Mouse (Mus musculus) CD4-positive, CD25-positive, alpha-beta regulatory T cell, adult 4 months (primary cell): ENCODE measurements around the gene Hkdc1. TPM values are rescaled to one million over a fixed set of nuclear protein-coding genes. Genes with fewer than 3 reads are reported as not detected.
A peak's percentile ranks its signal among the peaks of the same experiment; 100 is the strongest.

Experiments used
- ATAC-seq: one replicate; pipeline ENCODE4 v1.8.0; 2017
- polyA plus RNA-seq, 2 experiments: library from polyadenylated mRNA; unstranded; fragments of 100-300 nt; shearing (Covaris generic); gene quantifications; one replicate each; pipeline ENCODE4 v1.2.1; 2017

The Hkdc1 gene
- polyA plus RNA-seq, 2 experiments from 2014 or later = not detected

DNA sequence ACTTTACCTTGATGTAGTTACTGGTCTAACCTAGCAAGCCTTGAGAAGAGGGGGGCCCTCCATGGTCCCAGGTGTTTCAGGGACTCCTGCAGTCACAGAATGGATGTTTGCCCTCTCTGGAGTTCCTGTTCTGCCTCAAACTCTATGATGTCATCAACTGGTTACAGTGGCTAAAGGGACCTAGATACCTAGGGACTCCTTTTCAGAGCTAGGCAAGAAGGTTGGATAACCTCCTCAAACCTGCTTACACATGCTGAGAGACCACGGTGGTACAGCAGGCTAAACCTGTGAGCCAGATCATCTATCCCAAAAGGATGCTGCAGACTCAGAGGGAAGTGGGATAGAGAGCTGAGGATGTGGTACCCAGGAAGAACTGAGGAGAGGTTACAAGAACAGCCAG is 42.5 kb downstream of the Hkdc1 start, which contains the start of gene Hk1:
TSS of gene Hk1 (minus strand) at position 101 of the 400 bp plus-strand sequence.
- no peak for ATAC-seq

DNA sequence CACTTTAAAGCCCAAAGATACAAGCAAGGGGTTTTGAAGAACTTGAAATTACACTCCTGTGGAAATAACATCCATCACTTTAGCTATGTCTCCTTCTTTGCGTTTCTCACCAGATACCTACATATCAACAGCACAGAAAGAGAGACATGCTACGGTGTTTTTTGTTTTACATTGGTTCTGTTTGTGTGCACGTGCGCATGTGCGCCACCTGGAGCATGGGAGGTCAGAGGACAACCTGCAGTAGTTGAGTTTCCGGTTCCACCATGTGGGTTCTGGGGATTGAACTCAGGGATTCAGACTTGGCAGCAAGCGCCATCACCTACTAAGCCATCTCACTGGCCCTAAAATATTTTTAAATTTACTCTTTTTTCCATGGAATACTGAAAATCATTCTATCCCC is 63.5 kb downstream of the Hkdc1 start:
- no peak for ATAC-seq

DNA sequence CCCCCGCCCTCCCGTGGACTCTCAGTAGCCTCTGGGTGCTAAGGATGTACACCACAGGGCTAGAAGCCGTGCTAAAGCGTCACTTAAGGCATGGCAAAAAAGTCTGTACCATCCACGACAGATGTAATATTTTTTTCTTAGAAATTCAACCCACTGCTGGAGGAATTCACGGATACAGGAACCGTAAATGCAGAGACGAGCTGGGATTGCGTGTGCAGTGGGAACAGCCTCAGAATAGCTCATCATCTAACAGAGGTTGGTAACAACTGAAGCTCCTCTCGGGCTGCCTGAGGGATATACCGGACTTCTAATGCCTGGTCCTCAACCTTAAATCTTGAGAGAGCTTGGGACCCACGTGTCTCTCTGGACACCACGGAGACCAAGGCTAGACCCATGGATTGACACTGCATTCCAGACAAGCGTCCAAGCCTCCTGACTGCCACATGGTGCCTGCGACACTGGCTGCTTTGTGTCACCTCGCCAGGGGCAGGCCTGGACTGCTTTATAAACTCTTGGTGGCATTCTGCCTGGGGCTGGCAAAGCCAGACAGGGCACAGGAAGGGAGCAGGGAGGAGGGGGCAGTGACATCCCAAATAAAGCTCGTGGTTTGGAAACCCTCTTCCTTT is 66.1 kb downstream of the Hkdc1 start:
- no peak for ATAC-seq

DNA sequence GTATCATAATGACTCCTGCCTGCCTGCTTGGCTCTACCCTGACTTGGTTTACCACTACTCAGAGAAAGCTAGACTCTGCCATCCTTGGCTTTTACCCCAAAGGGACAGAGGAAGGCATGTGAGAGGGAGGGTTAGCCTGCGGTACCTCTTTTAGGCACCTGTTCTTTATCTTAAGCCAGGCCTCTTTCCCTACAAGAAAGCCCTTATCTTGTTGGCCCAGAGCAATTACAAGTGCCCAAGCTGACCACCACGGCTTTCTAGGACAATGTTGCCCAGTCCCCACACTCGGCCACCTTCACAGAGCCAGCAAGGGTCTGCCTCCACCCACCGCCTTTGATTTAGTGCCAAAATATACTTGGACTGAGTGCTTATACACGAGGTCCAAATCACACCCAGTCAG is 77.1 kb downstream of the Hkdc1 start:
- no peak for ATAC-seq

DNA sequence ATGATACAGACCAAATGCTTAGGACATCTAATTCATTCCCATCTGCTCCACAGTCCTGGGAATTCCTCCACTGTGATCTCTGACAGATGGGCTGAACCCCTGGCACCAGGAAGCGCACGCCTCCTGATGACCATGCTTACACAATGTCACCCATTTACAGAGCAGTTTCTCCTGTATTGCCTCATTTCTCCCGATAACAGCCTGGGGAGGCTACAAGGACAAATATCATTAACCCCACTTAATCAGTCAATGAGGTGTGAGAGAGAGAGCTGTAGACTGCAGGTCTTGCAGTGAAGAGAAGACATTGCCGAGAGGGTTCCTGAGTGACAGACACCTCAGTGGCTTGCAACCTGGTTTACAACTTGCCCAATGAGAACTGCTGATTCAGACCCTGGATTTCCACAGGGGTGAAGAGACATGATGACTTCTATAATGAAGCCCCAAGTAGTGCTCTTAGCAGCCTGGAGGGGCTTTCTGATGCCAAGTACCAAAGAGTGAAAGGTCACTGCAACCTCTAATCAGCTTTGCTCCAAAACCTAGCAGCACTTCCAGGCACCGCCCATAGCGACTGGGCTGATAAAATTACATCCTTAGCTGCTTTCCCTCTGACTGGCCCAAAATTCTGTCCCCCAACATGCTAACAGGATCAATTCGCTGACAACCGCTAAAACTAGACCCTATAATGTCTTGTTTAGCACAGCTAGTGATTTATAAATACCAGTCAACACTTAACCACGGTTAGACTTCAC is 78.1 kb downstream of the Hkdc1 start:
- no peak for ATAC-seq

DNA sequence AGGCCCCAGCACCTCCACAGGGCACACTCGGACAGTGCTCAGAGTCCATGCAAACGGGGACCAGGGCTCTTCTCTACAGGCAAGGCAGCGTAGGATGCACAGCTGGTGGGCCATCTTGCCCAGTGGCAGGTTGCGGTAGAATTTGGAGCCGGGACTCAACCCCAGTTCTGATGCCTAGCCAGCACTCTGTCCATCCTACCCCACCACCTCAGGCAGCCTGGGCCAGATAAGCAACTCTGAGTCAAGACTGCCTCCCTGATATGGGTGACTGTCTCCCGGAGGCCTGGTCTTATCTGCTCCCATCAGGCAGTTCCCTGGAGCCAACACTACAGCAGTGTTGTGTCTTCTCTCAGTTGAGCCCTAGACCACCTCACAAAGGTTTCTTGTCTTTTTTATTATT is 79.8 kb downstream of the Hkdc1 start:
- no peak for ATAC-seq

DNA sequence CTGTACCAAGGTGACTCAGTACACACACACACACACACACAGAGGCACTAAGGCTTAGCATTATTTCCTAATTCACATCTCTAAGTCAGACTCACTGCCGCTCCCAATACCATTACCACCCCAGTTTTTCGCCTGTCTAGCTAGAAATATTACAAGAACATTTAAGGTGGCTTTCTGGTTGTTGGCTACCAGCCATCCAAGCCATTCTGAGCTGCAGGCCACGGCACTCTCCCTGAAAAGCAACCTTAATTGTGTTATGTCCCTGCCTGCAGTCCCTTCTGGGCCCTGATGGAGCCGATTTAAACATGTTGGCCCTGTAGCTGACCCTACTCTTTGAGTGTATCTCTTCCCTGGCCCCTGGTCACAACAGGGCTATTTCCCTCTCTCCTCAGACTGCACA is 80.3 kb downstream of the Hkdc1 start:
- no peak for ATAC-seq

DNA sequence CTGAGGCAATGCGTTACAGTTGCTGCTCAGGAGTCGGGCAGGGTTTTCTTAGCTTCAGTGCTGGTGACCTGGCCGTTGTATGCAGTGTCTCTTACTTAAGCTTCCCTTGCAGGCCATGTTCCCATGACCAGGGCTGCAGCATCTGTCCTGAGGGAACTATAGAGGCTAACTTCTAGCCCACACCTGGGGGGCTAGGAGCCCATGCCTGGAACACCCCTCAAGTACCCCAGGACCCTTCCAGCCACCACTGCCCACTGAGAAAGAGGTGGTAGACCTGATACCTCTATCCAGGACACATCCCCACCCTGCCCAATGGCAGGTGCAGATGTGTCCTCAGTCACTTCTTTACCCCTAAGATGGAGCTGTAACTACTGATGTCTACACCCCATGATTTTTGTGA is 81.3 kb downstream of the Hkdc1 start:
- no peak for ATAC-seq

DNA sequence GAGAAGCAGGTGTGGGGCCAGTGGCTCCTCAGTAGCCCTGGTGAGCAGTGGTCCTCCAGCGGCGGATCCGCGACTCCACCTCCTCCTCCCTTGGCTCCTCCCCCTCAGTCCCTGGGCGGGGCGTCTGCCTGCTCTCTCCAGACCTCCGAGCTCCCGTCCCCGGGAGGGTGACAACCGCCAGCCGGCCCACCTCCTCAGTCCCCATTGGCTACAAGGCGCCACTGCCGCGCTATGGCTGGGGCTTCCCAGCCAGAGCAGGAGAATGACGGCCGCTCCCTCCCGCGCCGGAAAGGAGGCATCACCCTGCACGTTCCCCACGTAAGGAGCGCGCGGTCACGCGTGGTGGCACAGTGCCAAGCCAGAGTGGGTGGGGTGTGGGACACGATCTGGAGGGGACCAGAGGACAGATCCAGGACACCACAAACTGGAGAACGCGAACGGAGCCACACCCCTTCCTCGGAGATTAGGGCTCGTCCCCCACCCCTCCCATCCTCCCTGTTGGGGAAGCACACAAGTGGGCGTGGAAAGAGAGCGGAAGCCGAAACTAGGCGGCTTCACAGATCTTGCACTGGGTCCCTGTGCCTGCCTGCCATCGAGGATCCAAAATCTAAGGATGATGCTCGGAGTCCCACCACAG is 82.1 kb downstream of the Hkdc1 start:
- peak; percentile 86 for ATAC-seq

DNA sequence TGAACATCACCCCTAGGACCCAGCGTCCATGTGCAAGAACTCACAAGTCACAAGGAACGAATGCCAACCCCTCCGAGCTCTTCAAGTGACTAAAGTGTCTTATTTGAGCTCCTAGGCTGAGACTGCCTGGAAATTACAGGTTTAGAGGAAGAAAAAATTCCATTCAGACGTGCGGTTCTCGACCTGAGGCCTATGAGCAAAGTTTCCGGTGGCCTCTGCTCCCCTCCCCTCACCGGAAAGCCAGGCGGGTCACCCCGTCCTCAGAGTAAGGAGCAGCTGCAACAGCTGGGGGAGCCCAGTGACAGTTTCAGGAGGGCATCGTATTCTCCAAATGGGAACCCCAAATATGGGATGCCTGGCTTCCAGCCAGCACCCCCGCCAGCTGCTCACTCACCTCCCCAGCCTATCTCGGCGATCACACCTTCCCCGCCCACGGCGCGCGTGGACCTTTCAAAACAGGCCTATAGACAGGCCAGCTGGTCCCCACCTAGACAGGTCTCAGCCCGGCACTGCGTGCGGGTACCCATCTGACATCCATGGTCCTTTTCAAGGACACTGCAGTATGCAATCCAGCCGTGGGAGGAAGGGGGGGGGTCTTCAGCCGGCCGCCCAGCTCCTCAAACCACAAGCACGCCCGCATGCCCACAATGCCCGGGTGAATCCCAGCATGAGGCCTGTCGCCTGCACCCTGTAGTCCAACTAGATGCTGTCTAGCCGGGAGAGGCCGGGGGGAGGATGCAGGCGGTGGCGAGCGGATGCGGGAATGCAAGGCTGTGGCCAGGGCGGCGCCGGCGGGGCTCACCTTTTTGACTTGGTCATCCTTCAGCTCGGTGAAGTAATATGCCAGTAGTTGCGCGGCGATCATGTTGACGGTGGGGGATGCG is 82.8 kb downstream of the Hkdc1 start:
- peak; percentile 38 for ATAC-seq

DNA sequence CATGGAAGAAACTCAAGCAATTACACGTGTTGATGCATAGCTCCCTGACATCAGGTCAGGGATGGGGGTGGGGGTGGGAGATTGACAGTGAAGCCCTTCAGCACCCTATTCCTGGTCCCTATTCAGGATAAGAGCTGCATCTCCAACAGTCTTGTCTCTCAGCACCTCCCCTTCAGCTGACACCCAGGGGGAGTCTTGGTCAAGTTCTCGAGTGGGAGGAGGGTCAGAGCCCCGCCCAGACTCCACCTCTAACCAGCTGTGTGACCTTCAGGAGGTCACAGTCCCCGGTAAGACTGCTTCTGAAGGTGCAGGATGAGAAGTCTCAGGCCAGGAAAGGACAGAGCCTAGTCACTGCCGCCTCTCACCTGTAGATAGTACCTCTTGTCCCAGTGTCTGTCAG is 83.7 kb downstream of the Hkdc1 start:
- ATAC-seq = no peak

DNA sequence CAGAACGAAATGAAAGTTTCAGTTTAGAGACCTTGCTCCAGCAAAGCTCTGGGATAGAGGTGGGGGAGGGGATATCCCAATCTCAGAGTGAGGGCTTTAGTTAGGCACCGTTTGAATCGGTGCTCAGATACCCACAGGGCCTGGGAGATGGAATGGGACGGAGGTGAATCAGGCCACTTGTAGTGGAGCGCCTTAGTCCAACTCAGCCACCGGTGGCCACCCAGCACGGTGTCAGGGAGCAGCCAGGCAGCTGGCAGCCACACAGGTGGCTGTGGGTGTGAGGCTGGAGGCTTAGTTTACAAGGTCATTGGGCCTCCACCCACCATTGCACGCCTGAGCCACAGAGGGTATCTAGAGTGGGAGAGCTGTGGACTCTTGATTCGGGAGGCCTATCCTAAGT is 84.1 kb downstream of the Hkdc1 start:
- ATAC-seq = no peak

DNA sequence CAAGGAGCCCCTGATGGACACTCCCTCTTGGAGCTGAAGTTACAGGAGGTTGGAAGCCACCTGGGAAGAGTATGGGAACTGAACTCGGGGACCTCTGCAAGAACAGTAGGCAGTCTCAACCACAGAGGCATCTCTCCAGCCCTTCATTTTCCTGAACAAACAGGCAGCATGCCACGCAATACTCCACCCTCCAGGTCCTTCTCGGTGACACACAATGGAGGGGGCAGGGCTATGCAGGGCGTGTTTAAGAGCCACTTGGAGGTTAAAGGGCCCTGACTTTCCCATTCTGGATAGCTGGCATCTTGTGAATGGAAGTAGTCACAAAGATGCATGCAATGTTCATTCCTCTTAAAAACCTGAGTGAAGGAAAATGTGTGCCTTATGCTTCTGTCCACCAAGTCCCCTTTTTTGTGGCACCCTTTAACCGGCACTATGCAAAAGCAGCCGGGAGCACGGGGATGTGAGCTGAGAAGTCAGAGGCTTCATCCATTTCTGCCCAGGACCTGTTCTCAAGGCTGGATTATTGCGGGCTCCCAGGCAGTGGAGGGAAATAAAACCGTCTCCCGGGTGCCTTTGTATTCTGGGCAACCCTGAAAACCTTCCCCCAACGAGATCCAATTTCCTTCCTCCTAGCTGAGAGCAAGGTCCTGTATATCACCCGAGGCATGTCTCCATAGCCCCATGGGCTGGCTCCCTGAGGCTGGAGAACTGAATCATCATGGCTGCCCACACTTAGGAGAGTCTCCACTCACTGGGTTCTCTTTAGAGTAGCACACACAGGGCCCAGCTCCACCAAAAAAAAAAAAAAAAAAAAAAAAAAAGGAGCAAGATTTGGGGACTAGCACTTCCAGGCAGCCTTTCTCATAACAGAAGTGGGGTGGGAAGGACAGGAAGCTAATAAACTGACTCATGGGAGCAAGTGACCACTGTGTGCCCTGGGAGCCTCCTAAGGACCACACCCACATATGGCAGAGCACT is 85.4 kb downstream of the Hkdc1 start:
- no peak for ATAC-seq

DNA sequence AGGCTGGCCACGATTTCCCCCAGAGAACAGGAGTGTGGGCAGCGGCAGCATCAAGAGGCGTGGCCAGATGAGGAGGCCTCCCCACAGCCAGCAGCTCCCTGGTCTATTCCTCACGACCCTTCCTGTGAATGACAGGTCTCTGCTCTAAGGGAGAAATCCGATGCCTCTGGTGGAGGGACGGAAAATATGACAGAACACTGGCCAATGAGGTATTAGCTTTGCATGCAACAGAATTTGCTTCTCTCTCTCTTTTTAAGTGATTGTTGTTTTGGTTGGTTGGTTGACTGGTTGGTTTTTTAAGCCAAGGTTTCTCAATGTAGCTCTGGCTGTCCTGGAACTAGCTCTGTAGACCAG is 86.9 kb downstream of the Hkdc1 start:
- ATAC-seq = no peak

DNA sequence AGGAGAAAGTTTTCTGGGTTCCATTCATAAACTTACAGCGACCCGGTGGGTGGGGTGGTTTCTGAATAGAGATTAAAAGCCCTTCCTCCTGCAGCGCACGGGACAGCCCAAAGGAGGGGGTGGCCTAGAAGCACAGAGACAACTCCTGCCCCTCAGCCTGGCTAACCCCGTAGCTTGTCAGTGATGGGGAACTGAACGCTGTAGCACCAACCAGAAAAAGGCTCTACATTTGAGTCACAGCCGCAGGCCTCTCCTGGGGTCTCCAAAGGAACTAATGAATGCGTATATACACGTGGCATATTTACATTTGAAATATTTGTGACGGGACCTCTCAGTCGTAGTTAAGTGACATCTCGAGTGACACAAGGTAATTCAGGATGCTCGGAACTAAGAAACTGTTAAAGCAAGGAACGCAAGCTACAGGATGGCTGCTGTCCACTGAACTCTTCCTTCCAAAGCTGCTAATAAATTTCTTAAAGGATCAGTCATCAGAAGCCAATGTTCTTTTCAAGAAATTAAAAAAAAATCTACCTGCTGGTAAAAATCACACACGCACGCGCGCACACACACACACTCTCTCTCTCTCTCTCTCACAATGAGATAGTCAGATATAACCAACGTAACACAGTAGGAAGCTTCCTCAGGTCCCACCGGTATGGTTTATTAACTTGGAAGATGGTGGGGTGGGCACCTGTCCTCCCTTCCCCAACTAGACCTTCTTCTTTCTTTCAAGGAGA is 87.4 kb downstream of the Hkdc1 start:
- ATAC-seq = no peak

DNA sequence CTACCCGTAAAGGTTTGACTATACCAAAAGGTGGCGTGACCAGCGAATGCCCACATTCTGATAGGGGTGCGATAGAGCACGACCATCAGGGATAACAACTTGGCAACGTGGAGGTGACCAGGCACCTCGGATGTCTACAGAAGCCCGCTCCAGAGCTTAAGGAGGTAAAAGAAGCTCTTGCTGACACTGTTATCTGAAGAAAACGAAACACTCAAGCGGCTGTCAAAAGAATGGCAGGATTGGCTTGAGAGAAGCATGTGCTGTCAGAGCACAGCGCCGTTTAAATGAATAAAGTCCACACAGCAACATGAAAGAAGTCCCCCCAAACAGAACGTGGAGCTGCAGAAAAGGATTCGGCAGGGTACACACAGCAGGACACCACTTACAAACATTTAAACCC is 89.0 kb downstream of the Hkdc1 start:
- ATAC-seq = no peak

Other genes with a start within 250 kb of the Hkdc1 start
- gene Tspan15, start 191.2 kb downstream of the Hkdc1 start, polyA plus RNA-seq = under 1 TPM; 0.16 to 0.17 TPM
- not detected for gene Tacr2, start 170.1 kb downstream of the Hkdc1 start, polyA plus RNA-seq
- gene Hk1, start 42.6 kb downstream of the Hkdc1 start, polyA plus RNA-seq = 100 to 1,000 TPM in 1 of 2 experiments, 10 to 100 TPM in 1; 69.6 to 103 TPM
- not detected for gene 4930507D05Rik, start 27.0 kb upstream of the Hkdc1 start, polyA plus RNA-seq
- gene Supv3l1, start 27.2 kb upstream of the Hkdc1 start, polyA plus RNA-seq = 10 to 100 TPM in 1 of 2 experiments, 1 to 10 TPM in 1; 8.4 to 11.7 TPM
- 10 to 100 TPM; 70.9 to 80.0 TPM for gene Vps26a, start 64.3 kb upstream of the Hkdc1 start, polyA plus RNA-seq
- gene Srgn, start 105.0 kb upstream of the Hkdc1 start, polyA plus RNA-seq = 1,000 to 10,000 TPM; 1,323 to 1,460 TPM
- gene Kif1bp, start 156.0 kb upstream of the Hkdc1 start, polyA plus RNA-seq = 1 to 10 TPM; 2.7 to 5.4 TPM
- 10 to 100 TPM; 56.3 to 58.8 TPM for gene Ddx21, start 179.8 kb upstream of the Hkdc1 start, polyA plus RNA-seq
- 100 to 1,000 TPM in 1 of 2 experiments, 10 to 100 TPM in 1; 96.5 to 101 TPM for gene Ddx50, start 228.7 kb upstream of the Hkdc1 start, polyA plus RNA-seq